Mouse (Mus musculus) frontal cortex, postnatal 25 days (tissue): ENCODE measurements around the gene Slc22a12.

Experiments
- DNase-seq, 2 experiments: peaks; one replicate each; pipeline ENCODE4 v3.0.0; 2022; ENCODE audit warnings: low spot score in 2 of 2

The Slc22a12 gene

DNA sequence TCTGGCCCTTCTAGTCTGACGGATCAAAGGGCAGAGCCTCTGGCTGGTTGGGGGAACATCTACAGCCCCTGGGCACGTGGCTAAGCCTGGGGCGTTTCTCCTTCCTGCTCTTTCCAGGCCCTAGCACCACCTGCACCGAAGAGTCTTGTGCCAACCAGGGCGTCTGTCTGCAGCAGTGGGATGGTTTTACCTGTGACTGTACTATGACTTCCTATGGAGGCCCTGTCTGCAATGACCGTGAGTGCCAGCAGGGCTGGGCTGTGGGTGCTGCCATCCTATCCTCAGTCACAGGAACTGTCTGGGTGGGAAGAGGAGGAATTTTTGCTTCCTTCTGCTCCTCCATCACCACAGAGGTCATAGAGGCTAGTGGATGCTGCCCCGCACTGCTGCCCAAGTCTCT lies 49.6 kb downstream of the Slc22a12 start:
- no peak for DNase-seq

DNA sequence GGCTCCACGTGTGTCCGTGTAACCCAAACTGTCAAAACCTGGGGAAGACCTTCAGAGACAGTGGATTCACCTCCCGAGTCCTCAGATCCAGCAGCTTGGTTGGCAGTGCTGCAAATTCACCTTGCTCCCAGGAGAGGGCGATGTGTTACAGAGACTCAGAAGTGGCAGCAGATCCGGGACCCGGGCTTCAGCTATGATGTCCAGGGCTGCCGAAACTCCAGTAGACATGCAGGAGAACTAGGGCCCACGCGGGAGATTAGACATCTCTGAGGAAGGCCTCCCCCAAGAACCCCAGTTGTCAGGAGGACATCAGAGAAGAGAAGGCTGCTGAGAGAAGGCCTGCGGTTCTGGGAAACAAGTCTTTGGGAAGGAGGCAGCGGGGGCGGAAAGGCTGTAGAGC lies 50.7 kb downstream of the Slc22a12 start:
- DNase-seq: peak in 1 of 2 experiments; percentile 69

DNA sequence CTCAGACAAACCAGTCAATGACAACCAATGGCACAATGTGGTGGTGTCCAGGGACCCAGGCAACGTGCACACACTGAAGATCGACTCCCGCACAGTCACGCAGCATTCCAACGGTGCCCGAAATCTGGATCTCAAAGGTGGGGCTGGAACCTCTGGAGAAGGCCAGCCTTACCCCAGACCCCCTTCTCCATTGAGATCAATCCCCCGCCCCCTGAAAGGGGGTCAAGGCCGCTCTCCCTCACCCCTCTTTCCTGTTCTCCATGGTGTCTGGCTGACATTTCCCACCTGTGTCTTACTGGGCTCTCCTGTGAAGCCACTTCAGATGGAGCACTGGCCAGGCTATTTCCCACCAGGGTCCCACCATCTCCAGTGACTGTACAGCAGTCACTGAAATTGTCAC lies 51.3 kb downstream of the Slc22a12 start:
- DNase-seq: no peak

DNA sequence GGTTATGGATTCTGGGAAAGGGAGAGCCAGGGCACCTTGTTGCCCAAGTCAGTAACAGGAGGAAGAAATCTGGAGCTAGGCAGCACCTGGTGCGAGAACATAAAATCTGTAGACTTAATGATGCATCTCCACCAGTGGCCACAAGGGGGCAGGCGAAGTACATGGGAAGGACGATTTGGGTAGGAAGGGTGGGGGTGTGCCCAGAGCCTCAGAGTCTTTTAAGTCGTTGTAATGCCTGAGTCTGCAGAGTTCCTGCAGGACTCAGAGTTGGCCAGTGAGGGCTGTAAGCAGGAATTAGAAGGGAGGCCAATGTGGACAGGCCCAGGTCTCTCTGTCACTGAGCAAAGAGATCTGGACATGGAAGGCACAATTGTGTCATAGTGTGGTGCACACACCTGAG lies 53.8 kb downstream of the Slc22a12 start:
- DNase-seq: peak; percentile 89
